Mouse (Mus musculus) neural tube, embryonic 14.5 days (tissue): ENCODE data around the gene Sbds. TPM values are rescaled to one million over a fixed set of nuclear protein-coding genes. Genes with fewer than 3 reads are reported as not detected.

Experiments used
- ATAC-seq: fragments of 200-750 bp; cut with Nextera tagmentation; 2 replicates; pipeline ENCODE4 v1.8.0; 2017; ENCODE audit warnings: low read depth, mild to moderate bottlenecking, moderate TSS enrichment, moderate library complexity
- H3K27ac ChIP-seq: fragments of 300-500 bp; sonication (generic); 2 replicates; pipeline ENCODE4 v1.5.1; 2014; ENCODE audit warnings: low read depth, mild to moderate bottlenecking, control low read depth, low read length, moderate library complexity, mixed read lengths
- H3K27me3 ChIP-seq: fragments of 300-500 bp; sonication (generic); 2 replicates; pipeline ENCODE4 v1.6.1; 2014; ENCODE audit warnings: low read length; ENCODE audit not compliant: control insufficient read depth, insufficient read depth
- H3K36me3 ChIP-seq: fragments of 300-500 bp; sonication (generic); 2 replicates; pipeline ENCODE4 v1.6.1; 2014; ENCODE audit warnings: low read length, mixed read lengths; ENCODE audit not compliant: control insufficient read depth, insufficient read depth
- H3K4me1 ChIP-seq: fragments of 300-500 bp; sonication (generic); 2 replicates; pipeline ENCODE4 v1.6.1; 2014; ENCODE audit warnings: low read length; ENCODE audit not compliant: control insufficient read depth, insufficient read depth
- H3K4me2 ChIP-seq: fragments of 300-500 bp; sonication (generic); 2 replicates; pipeline ENCODE4 v1.6.1; 2014; ENCODE audit warnings: mild to moderate bottlenecking, low read depth, low read length, control low read depth
- H3K4me3 ChIP-seq: fragments of 300-500 bp; sonication (generic); 2 replicates; pipeline ENCODE4 v1.5.1; 2014; ENCODE audit warnings: low read depth, low read length, control low read depth, mixed read lengths
- H3K9ac ChIP-seq: fragments of 300-500 bp; sonication (generic); replicated peaks from 2 replicates; pipeline ENCODE4 v1.6.1; 2014; ENCODE audit warnings: low read depth, mild to moderate bottlenecking, control low read depth, low read length, mixed read lengths
- H3K9me3 ChIP-seq: fragments of 300-500 bp; sonication (generic); 2 replicates; pipeline ENCODE4 v1.6.1; 2016; ENCODE audit warnings: low read length; ENCODE audit not compliant: control insufficient read depth
- WGBS: fragments of 180-500 bp; shearing (Covaris S2); extraction: QIAGEN DNeasy Blood & Tissue Kit; methylation state at CpG from one replicate; pipeline ENCODE4 v1.1.7; 2014; 5-methylcytosine and 5-hydroxymethylcytosine counted together
- polyA plus RNA-seq: library from polyadenylated mRNA; unstranded; fragments of >200 nt; fragmentation: Nextera tagmentation; extraction: Ambion mirVana; gene quantifications from 2 replicates; pipeline ENCODE4 v1.2.1, GENCODE M21; 2014

Gene Sbds
- polyA plus RNA-seq, 1 experiment from 2014 or later, result 48.5 TPM

DNA sequence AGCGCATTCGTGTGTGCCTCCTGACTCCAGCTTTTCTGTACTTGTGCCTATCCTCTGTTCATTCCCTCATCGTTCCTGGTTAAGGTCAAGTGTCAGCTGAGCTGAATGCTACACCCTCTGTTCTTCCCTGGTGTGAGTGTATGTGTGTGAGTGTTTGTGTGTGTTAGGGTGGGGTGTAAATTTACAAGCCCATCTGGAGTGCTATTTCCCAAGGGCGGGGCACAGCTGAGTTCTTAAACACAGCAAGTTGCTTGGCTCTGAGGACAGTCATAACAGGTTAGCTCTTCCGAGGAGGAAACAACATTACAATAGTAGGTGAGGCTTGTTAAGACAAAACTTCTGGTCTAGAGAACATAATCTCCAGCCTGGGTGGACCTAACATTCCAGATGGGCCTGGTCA lies 37.0 kb downstream of the Sbds start:
- Histone ChIP-seq H3K4me2 (no peak overlapping the region), H3K9me3 (no peaks in the 10 kb centered on the region), H3K36me3 (peaks cover 4% of the 10 kb centered on the region; the same call in 1 of the 2 replicates), H3K27me3 (no peaks in the 10 kb centered on the region), H3K9ac (no peak overlapping the region), H3K27ac (no peak overlapping the region), H3K4me3 (no peak overlapping the region), H3K4me1 (peaks cover 10% of the 10 kb centered on the region; the same call in 1 of the 2 replicates)
- 89% methylated on average over 5 of the region's 5 CpGs for WGBS
- no peak for ATAC-seq

- peaks cover 7% of the 10 kb centered on the region; the same call in 1 of the 2 replicates for H3K4me1 ChIP-seq
- peaks cover 10% of the 10 kb centered on the region; the same call in 1 of the 2 replicates for H3K36me3 ChIP-seq
- H3K9ac ChIP-seq, result no peak overlapping the region
- H3K27me3 ChIP-seq, result no peaks in the 10 kb centered on the region
- H3K27ac ChIP-seq, result no peak overlapping the region
- ATAC-seq, result no peak
- H3K4me2 ChIP-seq, result no peak overlapping the region
- 90% methylated on average over 4 of the region's 4 CpGs for WGBS
- no peaks in the 10 kb centered on the region for H3K9me3 ChIP-seq
- no peak overlapping the region for H3K4me3 ChIP-seq
Measured at GRCm38 (mm10) chr5:130217406-130217805, 37.9 kb downstream of the Sbds start.

- H3K9ac ChIP-seq, result no peak within 1 kb of the TSS
- no peak within 1 kb of the TSS for H3K27ac ChIP-seq
- no peaks in the 10 kb centered on the region for H3K27me3 ChIP-seq
- peaks cover 14% of the 10 kb centered on the region for H3K36me3 ChIP-seq
- H3K4me1 ChIP-seq, result peaks cover 7% of the 10 kb centered on the region; the same call in 1 of the 2 replicates
- no peak within 1 kb of the TSS for H3K4me3 ChIP-seq
- H3K4me2 ChIP-seq, result no peak within 1 kb of the TSS
- no peaks in the 10 kb centered on the region for H3K9me3 ChIP-seq
- no peak for ATAC-seq
- WGBS, result 88% methylated on average over 7 of the region's 7 CpGs
Measured at GRCm38 (mm10) chr5:130216781-130217180, 38.5 kb downstream of the Sbds start, which contains the start of gene Tmem248. TSS of gene Tmem248 (plus strand) at chr5:130217081.

GRCm38 (mm10) chr5:130212956-130213355 lies 42.4 kb downstream of the Sbds start:
- H3K36me3 ChIP-seq, result peaks cover 32% of the 10 kb centered on the region
- H3K4me3 ChIP-seq, result no peak overlapping the region
- H3K9me3 ChIP-seq, result no peaks in the 10 kb centered on the region
- no peak overlapping the region for H3K27ac ChIP-seq
- H3K4me2 ChIP-seq, result no peak overlapping the region
- no peaks in the 10 kb centered on the region for H3K4me1 ChIP-seq
- no peaks in the 10 kb centered on the region for H3K27me3 ChIP-seq
- no peak overlapping the region for H3K9ac ChIP-seq
- no peak for ATAC-seq
- WGBS, result 95% methylated on average over 11 of the region's 11 CpGs

DNA sequence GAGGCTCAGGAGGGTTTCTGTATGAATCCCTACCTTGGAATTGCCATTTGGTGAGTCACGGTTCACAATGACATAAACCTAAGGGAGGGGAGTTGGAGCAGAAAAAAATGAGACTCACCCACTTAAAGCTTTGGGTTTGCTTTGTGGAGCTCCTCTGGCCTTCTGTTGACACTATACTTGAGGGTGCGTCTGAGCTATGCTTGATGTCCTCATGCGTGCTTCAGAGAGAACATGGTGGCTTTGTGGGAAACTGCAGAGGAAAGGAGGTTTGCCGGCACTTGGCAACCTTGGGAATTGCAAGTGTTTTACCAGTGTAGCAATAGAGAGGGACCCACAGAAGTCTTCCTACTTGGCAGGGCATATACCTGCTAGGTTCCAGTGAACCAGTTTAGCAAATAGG lies 48.0 kb downstream of the Sbds start:
- 95% methylated on average over 4 of the region's 4 CpGs for WGBS
- peaks cover 28% of the 10 kb centered on the region for H3K36me3 ChIP-seq
- no peak overlapping the region for H3K4me3 ChIP-seq
- H3K4me1 ChIP-seq, result no peaks in the 10 kb centered on the region
- H3K27me3 ChIP-seq, result no peaks in the 10 kb centered on the region
- no peak overlapping the region for H3K27ac ChIP-seq
- ATAC-seq, result no peak
- H3K9me3 ChIP-seq, result no peaks in the 10 kb centered on the region
- H3K9ac ChIP-seq, result no peak overlapping the region
- H3K4me2 ChIP-seq, result no peak overlapping the region

GRCm38 (mm10) chr5:130205441-130206023 lies 49.8 kb downstream of the Sbds start:
- WGBS, result 96% methylated on average over 3 of the region's 3 CpGs
- no peak overlapping the region for H3K9ac ChIP-seq
- H3K4me1 ChIP-seq, result no peaks in the 10 kb centered on the region
- no peak overlapping the region for H3K27ac ChIP-seq
- no peak overlapping the region for H3K4me3 ChIP-seq
- H3K4me2 ChIP-seq, result no peak overlapping the region
- H3K9me3 ChIP-seq, result no peaks in the 10 kb centered on the region
- peaks cover 19% of the 10 kb centered on the region; the same call in 1 of the 2 replicates for H3K36me3 ChIP-seq
- ATAC-seq, result no peak
- H3K27me3 ChIP-seq, result no peaks in the 10 kb centered on the region

DNA sequence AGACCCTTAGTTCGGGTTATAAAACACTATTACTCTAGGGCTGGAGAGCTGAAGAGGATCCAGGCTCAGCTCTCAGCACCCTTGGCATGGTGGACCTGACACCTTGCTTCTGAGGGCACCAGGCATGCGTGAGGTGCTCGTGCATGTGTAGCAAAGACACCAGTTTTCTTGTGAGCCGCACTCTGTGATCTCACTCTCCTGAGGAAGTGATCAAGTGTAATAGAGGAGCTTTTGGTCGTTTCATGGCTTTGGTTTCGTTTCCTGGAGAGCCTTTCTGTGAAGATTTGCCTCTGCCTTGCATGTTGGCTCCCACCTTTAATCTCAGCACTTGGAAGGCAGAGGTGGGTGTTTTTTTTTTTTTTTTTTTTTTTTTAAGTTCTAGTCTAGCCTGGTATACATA lies 50.8 kb downstream of the Sbds start:
- H3K4me2 ChIP-seq, result no peak overlapping the region
- 86% methylated on average over 6 of the region's 6 CpGs for WGBS
- no peak overlapping the region for H3K27ac ChIP-seq
- H3K36me3 ChIP-seq, result peaks cover 12% of the 10 kb centered on the region; the same call in 1 of the 2 replicates
- H3K4me3 ChIP-seq, result no peak overlapping the region
- H3K4me1 ChIP-seq, result no peaks in the 10 kb centered on the region
- no peaks in the 10 kb centered on the region for H3K27me3 ChIP-seq
- H3K9me3 ChIP-seq, result no peaks in the 10 kb centered on the region
- ATAC-seq, result no peak
- H3K9ac ChIP-seq, result no peak overlapping the region

GRCm38 (mm10) chr5:130203948-130204347 lies 51.4 kb downstream of the Sbds start:
- ATAC-seq, result no peak
- H3K4me2 ChIP-seq, result no peak overlapping the region
- WGBS, result 91% methylated on average over 4 of the region's 4 CpGs
- H3K9ac ChIP-seq, result no peak overlapping the region
- no peaks in the 10 kb centered on the region for H3K4me1 ChIP-seq
- H3K36me3 ChIP-seq, result 0 out of 2 replicates have a peak, but pooled peaks cover 6% of the 10 kb centered on the region
- no peaks in the 10 kb centered on the region for H3K9me3 ChIP-seq
- no peak overlapping the region for H3K27ac ChIP-seq
- no peak overlapping the region for H3K4me3 ChIP-seq
- no peaks in the 10 kb centered on the region for H3K27me3 ChIP-seq

- no peak for ATAC-seq
- no peak overlapping the region for H3K9ac ChIP-seq
- peaks cover 16% of the 10 kb centered on the region for H3K36me3 ChIP-seq
- no peaks in the 10 kb centered on the region for H3K9me3 ChIP-seq
- no peak overlapping the region for H3K27ac ChIP-seq
- H3K4me2 ChIP-seq, result no peak overlapping the region
- no peaks in the 10 kb centered on the region for H3K4me1 ChIP-seq
- no peaks in the 10 kb centered on the region for H3K27me3 ChIP-seq
- H3K4me3 ChIP-seq, result no peak overlapping the region
- 88% methylated on average over 10 of the region's 10 CpGs for WGBS
Measured at GRCm38 (mm10) chr5:130200233-130201029, 54.9 kb downstream of the Sbds start.
